Comparison of ENCODE assay signal across 8 mouse cellular contexts in genomic region chr14:37134304-37135126, GRCm38 (mm10). TPM values are rescaled to one million over a fixed set of nuclear protein-coding genes. Genes with fewer than 3 reads are reported as not detected.
A peak's percentile ranks its signal among the peaks of the same experiment; 100 is the strongest.
DNase-seq lines count a peak whose midpoint lies in the region; ATAC-seq and TF ChIP-seq lines count a peak whose summit lies in the region.

No protein-coding gene starts in this region.

- H3K9me3 ChIP-seq in hindbrain, embryonic 14.5 days (ENCODE audit: control insufficient read depth, low read length), result no peaks in the 10 kb centered on the region
- no peaks in the 10 kb centered on the region for H3K9me3 ChIP-seq in midbrain, embryonic 11.5 days (ENCODE audit: control insufficient read depth, low read length)

- H3K36me3 ChIP-seq in hindbrain, embryonic 14.5 days (replicated peaks; ENCODE audit: control insufficient read depth, insufficient read depth), result peaks cover 36% of the 10 kb centered on the region
- H3K36me3 ChIP-seq in midbrain, embryonic 11.5 days (ENCODE audit: control insufficient read depth, insufficient read depth, low read length), result no peaks in the 10 kb centered on the region

- no peak; the same call in 1 of the 2 replicates for ATAC-seq in hindbrain, embryonic 14.5 days (ENCODE audit: low FRiP score)
- ATAC-seq in midbrain, embryonic 11.5 days (ENCODE audit: low FRiP score), result no peak

- peak overlapping the region; percentile 89 for H3K4me3 ChIP-seq in gastrocnemius, adult 2 months
- H3K4me3 ChIP-seq in hindbrain, embryonic 14.5 days (replicated peaks; ENCODE audit: low read length), result peak overlapping the region; percentile 78
- peak overlapping the region; percentile 87 for H3K4me3 ChIP-seq in midbrain, embryonic 11.5 days (ENCODE audit: low read depth, low read length)

- no peak for TF ChIP-seq CTCF in gastrocnemius, adult 2 months (IDR thresholded peaks at IDR 0.05)

- H3K9ac ChIP-seq in hindbrain, embryonic 14.5 days, result peak overlapping the region; percentile 85
- H3K9ac ChIP-seq in midbrain, embryonic 11.5 days (ENCODE audit: low read length), result peak overlapping the region; percentile 89

- H3K4me1 ChIP-seq in hindbrain, embryonic 14.5 days (replicated peaks; ENCODE audit: control insufficient read depth, insufficient read depth, low read length), result peaks cover 6% of the 10 kb centered on the region
- H3K4me1 ChIP-seq in midbrain, embryonic 11.5 days (ENCODE audit: control insufficient read depth, insufficient read depth, low read length), result peaks cover 2% of the 10 kb centered on the region; the same call in 1 of the 2 replicates

- no peak for DNase-seq in gastrocnemius, adult 2 months
- no peak for DNase-seq in gastrocnemius, adult 8-10 months (ENCODE audit: low spot score in 2 of 2)
- DNase-seq in 416B (ENCODE audit: low read depth), result peak; percentile 73
- peak; percentile 12 for DNase-seq in c-Kit-negative CD71-positive TER-119-positive erythroid progenitor cells, embryonic 14.5 days (ENCODE audit: low read depth, low spot score)
- DNase-seq in hindbrain, embryonic 14.5 days (ENCODE audit: low spot score), result no peak
- no peak for DNase-seq in midbrain, embryonic 11.5 days (ENCODE audit: low spot score, missing footprints)
- DNase-seq in thymus, postnatal 36 days, result no peak
- no peak for DNase-seq in frontal cortex, postnatal 36 days (ENCODE audit: low spot score in 2 of 2)

- H3K27ac ChIP-seq in gastrocnemius, adult 2 months, result peak overlapping the region; percentile 95
- H3K27ac ChIP-seq in hindbrain, embryonic 14.5 days, result peak overlapping the region; percentile 69
- peak overlapping the region; percentile 51; the same call in 1 of the 2 replicates for H3K27ac ChIP-seq in midbrain, embryonic 11.5 days (ENCODE audit: low read depth, low read length)

- WGBS in hindbrain, embryonic 14.5 days, result 2% methylated on average over 40 of the region's 40 CpGs
- WGBS in midbrain, embryonic 11.5 days, result 3% methylated on average over 40 of the region's 40 CpGs

- peak overlapping the region; percentile 68 for H3K4me2 ChIP-seq in hindbrain, embryonic 14.5 days (replicated peaks)
- H3K4me2 ChIP-seq in midbrain, embryonic 11.5 days, result peak overlapping the region; percentile 65

- intact Hi-C loops in gastrocnemius, adult 2 months (cut with DNase I), result loop anchor here (5.0 to 10.0 kb wide), 2 partner anchors 167 to 270 kb away; partner anchors contain the start of gene Ccser2

- no peaks in the 10 kb centered on the region for H3K27me3 ChIP-seq in hindbrain, embryonic 14.5 days (ENCODE audit: control insufficient read depth, insufficient read depth, low read length)
- no peaks in the 10 kb centered on the region for H3K27me3 ChIP-seq in midbrain, embryonic 11.5 days (ENCODE audit: control insufficient read depth, insufficient read depth, low read length)

RNA-seq across cellular contexts. Expression of gene Ghitm, which starts 0.6 kb away (rescaled TPM):
- 100 to 1,000 TPM; 416 to 464 TPM for total RNA-seq in gastrocnemius, adult 2 months (2021)
- total RNA-seq in gastrocnemius, adult 8-10 months (2022), result 100 to 1,000 TPM; 395 to 493 (median 424) TPM
- 213 and 232 TPM in 2 replicates for polyA plus RNA-seq in hindbrain, embryonic 14.5 days (2014; fragmentation: Nextera tagmentation; extraction: Ambion mirVana)
- polyA plus RNA-seq in midbrain, embryonic 11.5 days (2014; fragmentation: Nextera tagmentation; extraction: Ambion mirVana), result 213 and 220 TPM in 2 replicates

RNA-seq across cellular contexts. Expression of gene 2610528A11Rik, which starts 20.7 kb away (rescaled TPM):
- under 1 TPM; 0.48 to 0.92 TPM for total RNA-seq in gastrocnemius, adult 2 months (2021)
- 1 to 10 TPM in 1 of 4 experiments, under 1 TPM in 3; 0.54 to 1.1 (median 0.69) TPM for total RNA-seq in gastrocnemius, adult 8-10 months (2022)
- 0.39 TPM in 1 of 2 replicates, not detected in the other for polyA plus RNA-seq in hindbrain, embryonic 14.5 days (2014; fragmentation: Nextera tagmentation; extraction: Ambion mirVana)
- 0.32 TPM in 1 of 2 replicates, not detected in the other for polyA plus RNA-seq in midbrain, embryonic 11.5 days (2014; fragmentation: Nextera tagmentation; extraction: Ambion mirVana)

RNA-seq across cellular contexts. Expression of gene Cdhr1, which starts 36.4 kb away (rescaled TPM):
- not detected for total RNA-seq in gastrocnemius, adult 2 months (2021)
- total RNA-seq in gastrocnemius, adult 8-10 months (2022), result not detected
- polyA plus RNA-seq in hindbrain, embryonic 14.5 days (2014; fragmentation: Nextera tagmentation; extraction: Ambion mirVana), result 2.7 and 4.3 TPM in 2 replicates
- polyA plus RNA-seq in midbrain, embryonic 11.5 days (2014; fragmentation: Nextera tagmentation; extraction: Ambion mirVana), result 0.20 and 0.22 TPM in 2 replicates

Comparison
In these comparisons a context has a peak if more than half of its experiments do, and no peak if none do; other contexts are left out.
1. DNase-seq: peak in 416B (single experiment) and c-Kit-negative CD71-positive TER-119-positive erythroid progenitor cells, embryonic 14.5 days (single experiment); none in gastrocnemius, adult 2 months (single experiment), gastrocnemius, adult 8-10 months (0 of 2), hindbrain, embryonic 14.5 days (single experiment), midbrain, embryonic 11.5 days (single experiment), thymus, postnatal 36 days (0 of 2) and frontal cortex, postnatal 36 days (0 of 2).
2. Peak in every context shown above with its lines, with median percentiles within 50 percentile points of each other: H3K27ac ChIP-seq and H3K4me3 ChIP-seq.